Mouse (Mus musculus): ENCODE data around the gene Srarp.

Srarp gene

DNA sequence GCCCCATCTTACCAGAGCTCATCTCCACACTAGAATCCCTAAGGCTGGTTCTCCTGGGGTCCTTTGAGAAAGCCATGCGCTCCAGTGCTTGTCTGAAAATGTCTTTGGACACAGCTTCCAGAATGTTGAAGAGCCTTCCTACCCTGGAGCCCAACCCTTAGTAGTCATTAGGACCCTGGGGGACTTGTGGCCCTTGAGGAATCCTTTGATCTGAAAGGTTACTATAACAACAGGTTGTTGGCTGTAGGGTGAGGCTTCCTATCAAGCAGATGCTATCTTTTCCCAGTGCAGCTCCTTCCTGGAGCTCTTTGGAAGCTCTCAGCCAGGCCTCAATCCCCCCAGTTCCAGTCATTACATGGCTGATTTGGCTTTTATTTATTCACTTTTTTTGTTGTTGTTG is at the start of gene Srarp:
Srarp (minus strand) TSS at position 132 of the 400 bp plus-strand sequence.
- no peak for DNase-seq (ENCODE audit: low read depth, low spot score)

DNA sequence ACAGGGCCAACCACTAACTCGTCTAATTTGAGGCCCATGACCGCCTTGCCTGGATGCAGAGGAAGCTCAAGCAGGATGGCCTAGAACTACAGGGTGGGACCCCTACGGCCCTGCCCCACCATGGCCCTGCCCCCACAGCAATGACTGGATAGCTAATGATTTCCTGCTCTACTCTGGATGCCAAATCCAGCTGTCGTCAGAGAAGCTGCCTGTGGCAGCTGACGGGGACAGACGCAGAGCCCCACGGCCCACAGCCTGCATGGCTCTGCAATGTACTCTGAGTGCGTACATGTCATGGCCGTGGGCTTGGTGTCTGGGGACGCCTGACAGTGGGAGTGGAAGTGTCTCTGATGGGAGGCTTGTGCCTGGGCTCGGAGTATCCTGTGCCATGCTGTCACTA is 48.2 kb upstream of the Srarp start:
- no peak for DNase-seq (ENCODE audit: low read depth, low spot score)

DNA sequence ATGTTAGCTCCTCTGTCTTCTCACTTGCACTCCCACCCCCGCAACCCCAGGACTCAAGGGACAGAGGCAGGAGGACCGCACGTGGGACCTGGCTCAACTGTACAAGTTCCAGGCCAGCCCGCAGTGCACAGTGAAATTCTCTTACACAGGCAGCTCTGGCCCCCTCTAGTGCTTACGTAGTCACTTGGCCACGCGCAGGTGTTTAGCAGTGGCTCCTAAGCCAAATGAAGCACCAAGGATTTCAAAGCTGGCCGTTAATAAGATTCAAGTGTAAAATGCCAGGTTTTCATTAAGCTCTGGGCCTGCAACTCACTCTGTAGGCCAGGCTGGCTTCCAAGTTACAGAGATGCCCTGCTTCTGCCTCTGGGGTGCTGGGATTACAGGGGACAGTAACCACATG is 43.5 kb upstream of the Srarp start:
- DNase-seq (ENCODE audit: low read depth, low spot score): no peak

DNA sequence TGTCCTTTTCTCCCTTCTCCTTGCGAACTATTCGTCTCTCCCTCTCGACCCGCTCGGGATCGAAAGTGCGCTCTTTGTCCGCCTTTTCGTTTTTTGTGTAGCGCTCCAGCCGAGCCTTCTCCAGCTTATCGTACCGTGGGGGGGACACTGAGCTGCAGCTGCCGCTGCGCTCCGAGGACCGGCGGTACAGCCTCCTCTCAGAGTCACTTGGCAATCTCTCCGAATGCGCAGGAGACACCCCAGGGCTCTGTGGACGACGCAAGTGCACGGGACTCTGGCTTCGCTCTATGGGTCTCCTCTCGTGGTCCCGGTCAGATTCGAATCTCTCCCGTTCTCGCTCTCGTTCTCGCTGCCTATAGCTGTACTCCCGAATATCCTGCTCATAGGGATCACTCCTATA is 42.9 kb upstream of the Srarp start:
- no peak for DNase-seq (ENCODE audit: low read depth, low spot score)

DNA sequence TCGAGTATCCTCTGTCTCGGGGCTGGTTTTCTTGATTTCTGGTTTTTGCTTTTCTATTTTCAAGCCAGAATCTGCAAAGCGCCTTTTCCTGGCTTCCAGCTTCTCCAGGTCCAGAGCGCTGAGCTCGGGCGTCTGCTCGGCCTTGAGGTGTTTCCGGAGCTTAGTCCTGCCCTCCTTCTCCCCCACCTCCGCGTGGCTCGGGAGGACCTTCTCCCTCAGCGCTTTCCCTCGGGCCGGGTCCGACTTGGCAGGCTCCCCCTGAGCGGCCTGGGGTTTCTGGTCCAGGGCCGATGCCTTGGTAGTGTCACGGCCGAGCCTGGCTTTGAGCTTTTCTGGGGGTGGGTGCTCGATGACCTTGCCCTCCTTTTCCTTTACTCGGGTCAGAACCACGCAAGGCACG is 42.3 kb upstream of the Srarp start:
- DNase-seq (ENCODE audit: low read depth, low spot score): no peak

DNA sequence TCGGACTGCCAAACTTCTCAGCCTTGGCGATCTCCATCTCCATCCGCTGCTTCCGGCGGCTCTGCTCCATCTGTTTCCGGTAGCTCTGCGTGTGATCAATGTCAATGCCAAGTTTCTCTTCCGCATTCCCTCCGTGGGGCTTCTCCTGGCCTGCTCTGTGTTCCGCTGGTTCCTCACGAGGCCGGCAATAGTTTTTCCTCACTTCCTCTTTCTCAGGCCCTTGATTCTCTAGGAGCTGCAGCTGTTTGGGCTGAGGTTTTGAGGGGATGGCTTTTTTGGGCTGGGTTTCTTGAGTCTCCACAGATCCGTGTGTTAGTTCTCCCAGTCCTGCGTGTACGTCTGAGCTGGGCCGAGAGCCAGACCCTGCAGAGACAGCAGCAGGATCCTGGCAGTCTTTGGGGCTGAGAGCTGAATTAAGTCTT is 41.8 kb upstream of the Srarp start:
- DNase-seq (ENCODE audit: low read depth, low spot score): no peak

DNA sequence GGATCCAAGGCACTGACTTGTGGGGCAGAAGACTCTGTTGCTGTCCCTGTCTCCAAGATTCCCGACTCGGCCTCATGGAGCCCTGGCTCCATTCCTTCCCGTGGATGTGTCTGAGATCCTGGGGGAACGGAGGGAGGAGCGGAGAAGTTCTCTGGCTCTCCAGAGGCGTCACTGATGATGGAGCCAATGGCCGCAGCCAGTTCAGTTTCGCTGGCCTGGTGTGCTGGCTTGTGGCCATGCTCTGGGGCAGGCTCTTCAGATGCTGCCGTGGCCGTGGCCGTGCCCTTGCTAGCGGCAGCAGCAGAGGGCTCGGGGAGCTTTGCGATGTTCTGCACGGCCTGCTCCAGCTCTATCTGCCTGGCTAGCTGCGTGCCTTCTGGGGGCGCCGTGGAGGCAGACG is 38.5 kb upstream of the Srarp start:
- no peak for DNase-seq (ENCODE audit: low read depth, low spot score)

DNA sequence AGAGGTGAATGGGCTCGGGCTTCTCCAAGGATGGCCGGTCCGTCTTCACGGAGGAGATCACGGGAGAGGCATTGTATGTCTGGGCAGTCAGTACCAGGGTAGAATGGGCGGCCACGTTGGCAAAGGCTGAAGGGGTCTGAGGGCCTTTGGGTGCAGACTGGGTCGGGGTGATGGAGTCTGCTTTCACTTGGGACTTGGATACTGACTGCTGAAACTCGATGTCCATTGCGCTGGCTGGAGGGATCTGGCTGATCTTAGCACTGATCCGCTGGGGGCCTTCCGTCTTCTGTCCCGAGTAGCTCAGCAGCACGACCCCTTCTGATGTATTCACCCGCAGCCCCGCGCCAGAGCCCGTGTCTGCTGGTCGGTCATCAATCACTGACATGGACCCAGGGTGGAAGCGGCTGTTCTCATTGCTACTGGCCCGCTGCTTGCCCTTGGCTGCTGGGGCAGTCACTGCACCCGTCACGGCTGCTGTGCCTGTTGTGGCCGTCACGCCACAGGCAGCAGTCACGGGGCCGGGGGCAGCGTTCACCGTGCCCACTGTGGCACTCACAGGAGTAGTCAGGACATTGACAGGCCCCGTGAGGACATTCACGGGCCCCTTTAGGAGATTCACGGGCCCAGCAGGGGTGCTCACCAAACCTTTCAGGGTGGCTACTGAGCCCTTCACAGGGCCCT is 36.9 kb upstream of the Srarp start:
- DNase-seq (ENCODE audit: low read depth, low spot score): no peak

DNA sequence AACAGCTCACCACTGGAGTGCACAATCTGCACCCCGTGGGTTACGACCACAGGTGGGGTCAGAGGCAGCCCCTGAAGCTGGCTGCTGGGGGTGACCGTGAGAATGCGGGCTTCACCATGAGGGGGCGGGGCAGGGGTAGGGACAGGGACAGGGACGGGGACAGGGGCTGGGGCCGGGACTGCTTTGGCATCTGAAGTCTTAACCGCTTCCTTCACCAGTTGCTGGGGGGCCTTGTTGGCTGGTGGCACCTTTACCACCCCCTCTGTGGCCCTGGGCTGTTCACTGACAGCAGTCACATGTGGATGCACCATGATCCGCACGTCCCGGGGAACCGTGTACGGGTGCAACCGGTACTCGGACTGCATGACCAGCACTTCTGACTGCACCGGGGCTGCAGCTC is 35.6 kb upstream of the Srarp start:
- no peak for DNase-seq (ENCODE audit: low read depth, low spot score)

DNA sequence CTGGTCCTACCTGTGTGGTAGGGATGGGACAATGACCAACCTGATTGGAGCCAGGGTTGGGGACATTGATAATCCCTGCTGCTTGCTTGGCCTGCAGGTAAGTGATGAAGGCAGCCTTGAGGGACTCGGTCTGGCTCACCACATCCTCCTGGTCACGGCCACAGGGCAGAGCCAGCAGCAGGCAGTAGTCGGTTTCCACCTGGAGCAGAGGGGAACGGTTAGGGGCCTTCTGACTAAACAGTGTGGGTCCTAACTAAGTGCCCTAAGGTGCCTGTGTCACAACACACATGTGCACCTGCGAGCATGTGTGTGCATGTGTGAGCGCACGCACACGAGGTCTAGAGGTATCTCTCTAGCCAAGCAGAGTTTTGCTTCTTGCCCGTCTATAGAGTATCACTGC is 33.4 kb upstream of the Srarp start:
- no peak for DNase-seq (ENCODE audit: low read depth, low spot score)

DNA sequence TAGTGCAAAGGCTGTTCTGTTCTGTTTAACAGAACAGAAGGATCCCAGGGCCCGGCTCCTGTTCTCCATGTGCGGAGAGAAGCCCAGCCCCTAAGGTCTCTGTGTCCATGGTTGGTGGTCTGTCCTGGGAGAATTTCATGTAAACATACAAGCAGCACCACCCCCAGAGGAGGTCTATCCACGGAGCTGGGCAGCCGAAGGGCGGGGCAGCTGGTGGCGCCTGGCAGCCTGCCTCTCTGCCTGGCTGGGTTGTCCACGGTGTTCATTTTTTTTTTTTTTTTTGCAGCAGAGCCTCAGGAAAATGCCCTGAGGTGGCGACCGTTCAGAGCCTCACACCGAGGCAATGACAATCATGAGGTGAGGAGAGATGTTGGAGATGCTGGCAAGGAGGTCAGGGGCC is 32.7 kb upstream of the Srarp start:
- no peak for DNase-seq (ENCODE audit: low read depth, low spot score)

DNA sequence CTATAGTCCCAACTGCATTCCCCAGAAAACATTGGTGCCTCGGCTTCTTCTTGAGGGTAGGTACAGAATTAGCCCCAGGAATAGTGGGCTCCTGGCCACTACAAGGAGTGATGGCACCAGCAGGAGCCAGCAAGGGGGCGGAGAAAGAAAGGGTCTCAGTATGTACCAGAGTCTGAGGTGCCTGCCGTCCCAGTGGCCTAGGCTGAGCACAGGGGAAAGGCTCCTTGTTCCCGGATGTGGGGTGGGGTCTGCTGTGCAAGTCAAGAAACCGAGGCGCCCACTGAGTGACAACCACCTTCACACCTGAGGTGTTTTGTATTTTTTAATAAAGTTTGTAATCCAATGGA is 31.6 kb upstream of the Srarp start:
- no peak for DNase-seq (ENCODE audit: low read depth, low spot score)

DNA sequence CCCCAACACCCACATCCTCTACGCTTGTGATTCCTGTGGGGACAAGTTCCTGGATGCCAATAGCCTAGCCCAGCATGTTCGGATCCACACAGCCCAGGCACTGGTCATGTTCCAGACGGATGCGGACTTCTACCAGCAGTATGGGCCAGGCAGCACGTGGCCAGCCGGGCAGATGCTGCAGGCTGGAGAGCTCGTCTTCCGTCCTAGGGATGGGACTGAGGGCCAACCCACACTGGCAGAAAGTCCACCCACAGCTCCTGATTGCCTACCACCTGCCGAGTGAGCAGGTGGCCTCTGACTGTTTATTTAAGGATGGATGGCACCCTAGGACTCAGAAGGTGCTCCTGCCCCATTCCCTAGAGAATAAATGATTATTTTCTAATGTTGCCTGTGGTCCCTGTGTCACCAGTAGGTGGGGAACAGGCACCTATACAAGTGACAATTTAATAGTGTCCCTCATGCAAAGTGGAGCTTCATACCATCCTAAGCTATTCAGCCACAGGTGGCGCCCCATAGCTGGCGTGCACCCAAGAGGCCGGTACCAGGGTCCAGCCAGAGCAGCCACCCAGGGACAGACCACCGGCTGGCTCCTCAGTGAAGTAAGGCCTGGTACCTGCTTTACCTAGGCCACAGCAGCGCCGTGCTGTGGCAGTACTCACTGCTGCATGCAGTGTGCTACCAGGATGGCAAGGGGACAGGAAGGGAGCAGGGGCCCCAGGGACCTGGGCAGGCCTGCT is 31.1 kb upstream of the Srarp start:
- no peak for DNase-seq (ENCODE audit: low read depth, low spot score)

DNA sequence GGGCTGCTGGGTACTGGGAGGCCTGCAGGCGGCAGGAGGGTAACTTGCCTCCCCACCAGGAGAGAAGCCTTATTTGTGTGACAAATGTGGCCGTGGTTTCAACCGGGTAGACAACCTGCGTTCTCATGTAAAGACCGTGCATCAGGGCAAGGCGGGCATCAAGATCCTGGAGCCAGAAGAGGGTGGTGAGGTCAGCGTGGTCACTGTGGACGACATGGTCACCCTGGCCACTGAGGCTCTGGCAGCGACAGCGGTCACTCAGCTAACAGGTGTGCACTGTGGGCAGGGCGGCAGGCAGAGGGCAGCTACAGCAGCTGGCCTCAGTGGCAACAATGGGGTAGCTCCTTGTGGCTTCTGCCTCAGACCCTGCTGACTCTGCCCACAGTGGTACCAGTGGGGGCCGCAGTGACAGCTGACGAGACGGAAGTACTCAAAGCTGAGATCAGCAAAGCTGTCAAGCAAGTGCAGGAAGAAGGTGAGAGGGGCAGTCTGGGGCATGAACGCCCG is 30.4 kb upstream of the Srarp start:
- DNase-seq (ENCODE audit: low read depth, low spot score): no peak

DNA sequence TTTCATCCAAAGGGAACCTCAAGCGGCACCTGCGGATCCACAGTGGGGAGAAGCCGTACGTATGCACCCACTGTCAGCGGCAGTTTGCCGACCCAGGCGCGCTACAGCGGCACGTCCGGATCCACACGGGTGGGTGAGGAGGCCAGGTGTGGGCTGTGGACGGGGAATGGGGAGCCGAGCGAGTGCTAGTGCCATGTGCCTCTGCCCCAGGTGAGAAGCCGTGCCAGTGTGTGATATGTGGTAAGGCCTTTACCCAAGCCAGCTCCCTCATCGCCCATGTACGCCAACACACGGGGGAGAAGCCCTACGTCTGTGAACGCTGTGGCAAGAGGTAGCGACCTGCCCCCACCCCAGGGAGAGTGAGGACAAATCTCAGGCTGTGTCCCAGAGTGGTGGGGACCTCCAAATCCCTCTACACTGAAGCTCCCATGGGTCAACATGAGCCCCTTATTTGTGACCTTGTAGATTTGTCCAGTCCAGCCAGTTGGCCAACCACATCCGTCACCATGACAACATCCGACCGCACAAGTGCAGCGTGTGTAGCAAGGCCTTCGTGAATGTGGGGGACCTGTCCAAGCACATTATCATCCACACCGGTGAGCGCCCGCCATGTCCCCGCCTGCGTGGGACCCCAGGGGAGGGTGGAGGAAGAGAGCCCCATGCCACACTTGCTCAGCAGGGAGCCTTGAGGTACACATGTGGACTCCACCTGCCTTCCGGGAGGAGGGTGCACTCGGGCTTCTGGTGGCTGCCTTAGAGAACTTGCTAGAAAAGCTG is 29.8 kb upstream of the Srarp start:
- DNase-seq (ENCODE audit: low read depth, low spot score): no peak

DNA sequence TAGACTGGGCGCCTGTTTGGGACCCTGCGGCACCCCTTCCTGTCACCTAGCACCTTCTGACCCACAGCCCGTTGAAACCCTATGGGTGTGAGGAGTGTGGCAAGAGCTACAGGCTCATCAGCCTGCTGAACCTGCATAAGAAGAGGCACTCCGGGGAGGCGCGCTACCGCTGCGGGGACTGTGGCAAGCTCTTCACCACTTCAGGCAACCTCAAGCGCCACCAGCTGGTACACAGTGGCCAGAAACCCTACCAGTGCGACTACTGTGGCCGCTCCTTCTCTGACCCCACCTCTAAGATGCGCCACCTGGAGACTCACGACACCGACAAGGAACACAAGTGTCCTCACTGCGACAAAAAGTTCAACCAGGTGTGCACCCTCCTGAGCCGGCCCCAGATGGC is 28.8 kb upstream of the Srarp start:
- no peak for DNase-seq (ENCODE audit: low read depth, low spot score)

DNA sequence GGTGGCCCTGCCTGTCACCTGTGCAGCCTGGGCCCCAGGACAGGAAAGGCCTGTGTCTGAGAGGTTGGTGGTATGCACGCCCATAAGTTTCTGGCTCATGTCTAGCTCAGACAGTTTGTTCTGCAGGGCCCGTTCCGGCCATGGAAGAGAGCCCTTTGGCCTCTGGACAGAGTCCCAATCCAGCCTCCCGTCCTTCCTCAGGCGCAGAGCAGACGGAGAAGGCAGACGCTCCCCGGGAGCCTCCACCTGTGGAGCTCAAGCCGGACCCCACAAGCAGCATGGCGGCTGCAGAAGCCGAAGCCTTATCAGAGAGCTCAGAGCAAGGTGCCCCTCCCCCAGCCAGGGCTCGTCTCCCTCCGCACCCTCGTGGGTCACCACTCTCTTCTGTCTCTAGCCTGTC is 27.6 kb upstream of the Srarp start:
- no peak for DNase-seq (ENCODE audit: low read depth, low spot score)

DNA sequence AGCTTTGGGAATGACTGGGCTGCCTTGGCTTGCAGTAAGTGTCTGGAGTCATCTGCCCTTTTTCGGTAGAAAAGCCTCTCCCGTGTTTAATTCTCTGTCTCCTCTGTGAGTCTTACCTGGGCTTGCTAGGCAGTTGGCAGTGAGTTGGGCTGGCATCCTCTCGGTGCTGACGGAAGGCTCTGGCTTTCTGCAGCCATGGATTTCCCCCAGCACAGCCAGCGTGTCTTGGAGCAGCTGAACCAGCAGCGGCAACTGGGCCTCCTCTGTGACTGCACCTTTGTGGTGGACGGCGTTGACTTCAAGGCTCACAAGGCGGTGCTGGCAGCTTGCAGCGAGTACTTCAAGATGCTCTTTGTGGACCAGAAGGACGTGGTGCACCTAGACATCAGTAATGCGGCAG is 25.7 kb upstream of the Srarp start:
- DNase-seq (ENCODE audit: low read depth, low spot score): no peak

DNA sequence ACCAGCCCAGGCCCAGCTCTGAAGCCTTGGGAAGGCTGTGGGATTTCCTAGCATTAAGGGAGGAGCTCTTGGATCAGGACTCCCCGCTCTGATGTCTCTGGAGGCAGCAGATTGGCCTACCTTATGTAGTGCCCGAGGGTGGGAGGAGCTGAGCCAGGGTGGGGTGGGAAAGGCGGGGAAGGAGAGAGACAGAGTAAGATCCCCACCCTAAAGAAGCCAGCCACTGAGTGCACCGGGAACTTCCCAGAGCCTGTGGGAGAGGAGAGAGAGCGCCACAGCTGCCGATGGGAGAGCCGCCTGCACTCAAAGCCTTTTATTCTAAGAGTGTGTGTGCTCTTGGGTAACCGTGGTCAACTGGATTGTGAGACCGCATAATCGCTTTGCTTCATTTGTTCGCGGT is 25.2 kb upstream of the Srarp start:
- DNase-seq (ENCODE audit: low read depth, low spot score): no peak

DNA sequence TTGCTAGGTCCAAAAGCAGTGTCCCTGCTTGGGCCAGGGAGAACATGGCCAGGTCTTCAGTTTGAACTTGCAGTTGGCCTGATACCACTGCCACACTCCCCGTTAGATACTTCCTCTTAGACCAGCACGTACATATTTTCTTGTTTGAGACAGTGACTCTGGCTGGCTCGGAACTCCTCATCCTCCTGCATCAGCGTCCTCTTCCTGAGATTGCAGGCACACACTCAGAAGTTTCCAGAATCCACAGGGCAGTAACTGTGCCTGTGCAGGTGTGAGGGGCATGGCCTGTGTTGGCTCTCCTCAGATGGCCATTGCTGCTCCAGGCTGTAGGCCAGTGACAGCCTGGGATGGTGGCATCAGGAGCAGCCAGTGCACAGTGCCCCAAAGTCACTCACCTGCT is 24.6 kb upstream of the Srarp start:
- no peak for DNase-seq (ENCODE audit: low read depth, low spot score)

DNA sequence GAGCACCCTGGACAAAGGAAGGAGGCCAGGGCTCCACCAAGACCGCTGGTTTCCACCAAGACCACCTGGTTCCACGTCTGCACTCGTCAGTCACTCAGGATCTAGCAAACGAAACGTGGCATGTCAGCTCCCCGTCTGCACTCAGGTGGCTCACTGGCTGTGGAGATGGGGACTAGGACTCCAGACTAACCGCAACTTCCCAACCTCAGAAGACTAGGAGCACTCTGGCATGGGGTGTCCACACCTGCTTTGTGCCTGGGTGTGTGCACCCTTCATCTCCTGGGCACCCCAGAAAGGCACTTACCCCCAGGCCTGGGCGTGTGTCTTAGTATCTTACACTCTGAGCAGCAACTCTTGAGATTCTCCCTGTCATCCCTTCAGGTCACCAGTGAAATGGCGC is 23.9 kb upstream of the Srarp start:
- DNase-seq (ENCODE audit: low read depth, low spot score): no peak

DNA sequence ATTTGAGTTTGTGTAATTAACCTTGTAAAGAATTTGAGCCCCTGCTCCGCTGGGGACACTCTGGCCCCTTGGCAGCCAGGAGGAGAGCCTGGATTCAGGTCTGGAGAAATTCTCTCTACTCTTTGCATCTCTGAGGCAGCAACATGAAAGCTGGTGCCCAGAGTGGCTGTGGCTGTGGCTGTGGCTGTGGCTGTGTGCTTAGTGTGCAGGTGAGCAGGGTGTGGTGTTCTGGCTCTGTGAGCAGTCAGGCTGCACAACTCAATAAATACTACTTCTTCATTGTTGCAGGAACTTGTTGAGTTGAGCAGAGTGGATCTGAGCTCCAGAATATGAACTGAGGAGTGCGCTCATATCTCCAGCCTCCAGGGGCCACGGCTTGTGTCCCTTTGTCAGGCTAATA is 23.0 kb upstream of the Srarp start:
- no peak for DNase-seq (ENCODE audit: low read depth, low spot score)

DNA sequence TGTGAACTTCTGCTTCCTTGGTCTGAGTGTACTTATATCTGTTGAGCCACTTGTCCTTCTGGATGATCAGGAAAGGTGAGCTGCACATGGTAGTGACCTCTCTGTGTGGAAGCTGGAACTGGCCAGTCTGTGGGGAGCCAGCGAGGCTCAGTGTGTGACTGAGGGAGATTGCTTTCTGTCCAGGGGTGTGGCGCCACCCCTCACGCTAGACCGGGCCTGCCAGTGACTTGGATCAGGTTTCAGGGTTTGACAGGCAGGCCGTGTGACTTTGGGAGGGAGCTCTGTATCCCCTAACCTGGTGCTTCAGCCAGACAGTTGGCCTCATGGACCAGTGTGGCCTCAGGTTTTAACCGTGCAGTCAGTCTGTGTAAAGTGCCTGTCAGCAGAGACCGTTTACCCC is 22.3 kb upstream of the Srarp start:
- DNase-seq (ENCODE audit: low read depth, low spot score): no peak
